Mouse (Mus musculus) megakaryocyte, embryonic 14.5 days (primary cell): ENCODE measurements at regions not wholly inside any gene's neighbourhood (a gene's known extent, or its start where the extent isn't known, plus 50 kb on each side); places are given as distances from the start of the nearest gene placed in this dataset.

Source experiments
- H3K27me3 ChIP-seq: replicated peaks from 2 replicates; pipeline ENCODE3; 2012; ENCODE audit warnings: inconsistent platforms
- H3K36me3 ChIP-seq: replicated peaks from 2 replicates; pipeline ENCODE3; 2012; ENCODE audit warnings: low read length, inconsistent platforms, mixed read lengths
- H3K4me1 ChIP-seq: 2 replicates; pipeline ENCODE4 v1.6.1; 2012; ENCODE audit warnings: inconsistent platforms
- H3K4me3 ChIP-seq: replicated peaks from 2 replicates; pipeline ENCODE3; 2012; ENCODE audit warnings: moderate library complexity, mild to moderate bottlenecking, inconsistent platforms
- H3K9me3 ChIP-seq: 2 replicates; pipeline ENCODE4 v1.6.1; 2012; ENCODE audit warnings: inconsistent platforms
- FLI1 ChIP-seq: IDR thresholded peaks from 2 replicates; pipeline ENCODE4 v1.6.1; 2012; ENCODE audit warnings: low read length, inconsistent platforms, mixed read lengths
- GATA1 ChIP-seq: IDR thresholded peaks from 3 replicates; pipeline ENCODE4 v1.6.1; 2012; ENCODE audit warnings: mixed read lengths, low read length, inconsistent platforms, borderline replicate concordance

- H3K4me3 ChIP-seq = no peak overlapping the region
- H3K4me1 ChIP-seq = peaks cover 68% of the 10 kb centered on the region
- H3K36me3 ChIP-seq = no peaks in the 10 kb centered on the region
- no peaks in the 10 kb centered on the region for H3K9me3 ChIP-seq
- peaks cover 15% of the 10 kb centered on the region for H3K27me3 ChIP-seq
- TF ChIP-seq GATA1 (no peak), FLI1 (no peak)
These were observed 89.9 kb upstream of the Mef2a start for GRCm38 (mm10) chr7:67462591-67462990.

GRCm38 (mm10) chr7:67461333-67462255 is 88.9 kb upstream of the Mef2a start:
- Histone ChIP-seq H3K9me3 (no peaks in the 10 kb centered on the region), H3K36me3 (no peaks in the 10 kb centered on the region), H3K4me1 (peaks cover 72% of the 10 kb centered on the region), H3K27me3 (peaks cover 10% of the 10 kb centered on the region), H3K4me3 (peak overlapping the region; percentile 68)
- TF ChIP-seq FLI1 (no peak), GATA1 (no peak)

- no peaks in the 10 kb centered on the region for H3K9me3 ChIP-seq
- H3K4me1 ChIP-seq = peaks cover 72% of the 10 kb centered on the region
- H3K27me3 ChIP-seq = peaks cover 8% of the 10 kb centered on the region
- no peaks in the 10 kb centered on the region for H3K36me3 ChIP-seq
- no peak for TF ChIP-seq FLI1
- TF ChIP-seq GATA1 = no peak
- peak overlapping the region; percentile 57 for H3K4me3 ChIP-seq
These were observed 87.2 kb upstream of the Mef2a start for GRCm38 (mm10) chr7:67459810-67460209.

- Histone ChIP-seq H3K36me3 (no peaks in the 10 kb centered on the region), H3K9me3 (no peaks in the 10 kb centered on the region), H3K4me1 (peaks cover 66% of the 10 kb centered on the region), H3K4me3 (no peak overlapping the region), H3K27me3 (peaks cover 8% of the 10 kb centered on the region)
- TF ChIP-seq FLI1 (no peak), GATA1 (no peak)
These were observed 86.6 kb upstream of the Mef2a start for GRCm38 (mm10) chr7:67459209-67459608.

- H3K4me1 ChIP-seq = peaks cover 64% of the 10 kb centered on the region
- peaks cover 8% of the 10 kb centered on the region for H3K27me3 ChIP-seq
- H3K36me3 ChIP-seq = no peaks in the 10 kb centered on the region
- no peak overlapping the region for H3K4me3 ChIP-seq
- TF ChIP-seq GATA1 = no peak
- no peak for TF ChIP-seq FLI1
- H3K9me3 ChIP-seq = peaks cover 6% of the 10 kb centered on the region
These were observed 86.0 kb upstream of the Mef2a start for GRCm38 (mm10) chr7:67458640-67459039.

- H3K9me3 ChIP-seq = peaks cover 6% of the 10 kb centered on the region
- H3K4me3 ChIP-seq = no peak overlapping the region
- peaks cover 59% of the 10 kb centered on the region for H3K4me1 ChIP-seq
- H3K27me3 ChIP-seq = peaks cover 4% of the 10 kb centered on the region
- H3K36me3 ChIP-seq = no peaks in the 10 kb centered on the region
- TF ChIP-seq GATA1 (no peak), FLI1 (no peak)
These were observed 85.2 kb upstream of the Mef2a start for GRCm38 (mm10) chr7:67457898-67458297.

- Histone ChIP-seq H3K36me3 (no peaks in the 10 kb centered on the region), H3K9me3 (peaks cover 8% of the 10 kb centered on the region), H3K4me3 (no peak overlapping the region), H3K27me3 (no peaks in the 10 kb centered on the region), H3K4me1 (peaks cover 53% of the 10 kb centered on the region)
- no peak for TF ChIP-seq FLI1
- TF ChIP-seq GATA1 = no peak
These were observed 83.4 kb upstream of the Mef2a start for GRCm38 (mm10) chr7:67456015-67456414.

GRCm38 (mm10) chr7:67454458-67454857 is 81.8 kb upstream of the Mef2a start:
- no peak overlapping the region for H3K4me3 ChIP-seq
- H3K27me3 ChIP-seq = no peaks in the 10 kb centered on the region
- H3K4me1 ChIP-seq = peaks cover 38% of the 10 kb centered on the region
- TF ChIP-seq FLI1 (no peak), GATA1 (no peak)
- H3K9me3 ChIP-seq = peaks cover 19% of the 10 kb centered on the region
- H3K36me3 ChIP-seq = peaks cover 2% of the 10 kb centered on the region

- Histone ChIP-seq H3K4me3 (no peak overlapping the region), H3K9me3 (peaks cover 25% of the 10 kb centered on the region), H3K36me3 (peaks cover 2% of the 10 kb centered on the region), H3K4me1 (peaks cover 18% of the 10 kb centered on the region), H3K27me3 (peaks cover 7% of the 10 kb centered on the region)
- TF ChIP-seq FLI1 = no peak
- TF ChIP-seq GATA1 = no peak
These were observed 78.6 kb upstream of the Mef2a start for GRCm38 (mm10) chr7:67451157-67451793.

- Histone ChIP-seq H3K36me3 (peaks cover 2% of the 10 kb centered on the region), H3K4me1 (peaks cover 46% of the 10 kb centered on the region), H3K4me3 (no peak overlapping the region), H3K27me3 (peaks cover 21% of the 10 kb centered on the region), H3K9me3 (peaks cover 17% of the 10 kb centered on the region)
- TF ChIP-seq FLI1 (no peak), GATA1 (no peak)
These were observed 73.9 kb upstream of the Mef2a start for GRCm38 (mm10) chr7:67446606-67447005.
